Comparison of ENCODE assay signal across 13 mouse cellular contexts in genomic region chr5:112110306-112110969, GRCm38 (mm10).
DNase-seq lines count a peak whose midpoint lies in the region; ATAC-seq and TF ChIP-seq lines count a peak whose summit lies in the region.
"Had no signal": no experiment of that assay in that cellular context is flagged by ENCODE, and none has a peak within 500 bp of the region (broad histone marks: within the 10 kb centered on the region; RNA-seq: fewer than 3 reads in every experiment).

No protein-coding gene starts in this region.

- no peak for TF ChIP-seq POLR2A in cerebellum, adult 2 months (IDR thresholded peaks at IDR 0.05; ENCODE audit: borderline replicate concordance, insufficient read depth, low read length)

- H3K4me2 ChIP-seq in midbrain, embryonic 11.5 days, result no peak overlapping the region
- H3K4me2 ChIP-seq: heart, embryonic 13.5 days; limb, embryonic 13.5 days had no signal

- H3K4me1 ChIP-seq in cerebellum, adult 2 months (ENCODE audit: control insufficient read depth, insufficient read depth, low read length), result no peaks in the 10 kb centered on the region
- no peaks in the 10 kb centered on the region for H3K4me1 ChIP-seq in midbrain, embryonic 11.5 days (ENCODE audit: control insufficient read depth, insufficient read depth, low read length)
- peaks cover 7% of the 10 kb centered on the region for H3K4me1 ChIP-seq in midbrain, embryonic 10.5 days
- H3K4me1 ChIP-seq: heart, embryonic 13.5 days; limb, embryonic 13.5 days had no signal

- H3K27me3 ChIP-seq in cerebellum, adult 2 months (ENCODE audit: control insufficient read depth, insufficient read depth, low read length), result no peaks in the 10 kb centered on the region; the same call in 1 of the 2 replicates
- no peaks in the 10 kb centered on the region for H3K27me3 ChIP-seq in midbrain, embryonic 11.5 days (ENCODE audit: control insufficient read depth, insufficient read depth, low read length)
- H3K27me3 ChIP-seq in midbrain, embryonic 10.5 days (ENCODE audit: low read depth, poor library complexity, severe bottlenecking), result no peaks in the 10 kb centered on the region

- H3K36me3 ChIP-seq in midbrain, embryonic 11.5 days (ENCODE audit: control insufficient read depth, insufficient read depth, low read length), result no peaks in the 10 kb centered on the region
- no peaks in the 10 kb centered on the region for H3K36me3 ChIP-seq in midbrain, embryonic 10.5 days
- H3K36me3 ChIP-seq: heart, embryonic 13.5 days; limb, embryonic 13.5 days had no signal

- DNase-seq in cerebellum, adult 2 months, result peak in 1 of 2 experiments; percentile 15
- no peak for DNase-seq in cerebellum, adult 18-20 months
- peak; percentile 84 for DNase-seq in midbrain, embryonic 11.5 days (ENCODE audit: low spot score, missing footprints)
- no peak for DNase-seq in midbrain, embryonic 10.5 days (ENCODE audit: low spot score)
- peak; percentile 20 to 30 for DNase-seq in layer of hippocampus, postnatal 36 days
- peak; percentile 4 for DNase-seq in skeletal muscle tissue, adult 2 months (ENCODE audit: low read depth, low spot score)
- DNase-seq in adrenal gland, adult 8-10 months, result no peak
- no peak for DNase-seq in thymus, postnatal 10 days (ENCODE audit: low spot score in 2 of 2)
- DNase-seq: adrenal gland, postnatal 36 days; kidney, adult 11 months; lung, postnatal 14 days had no signal

- no peak overlapping the region for H3K4me3 ChIP-seq in cerebellum, adult 2 months (replicated peaks; ENCODE audit: insufficient read depth, low read depth, low read length)
- H3K4me3 ChIP-seq in midbrain, embryonic 11.5 days (ENCODE audit: low read depth, low read length), result no peak overlapping the region
- H3K4me3 ChIP-seq in midbrain, embryonic 10.5 days, result no peak overlapping the region
- H3K4me3 ChIP-seq: heart, embryonic 13.5 days; limb, embryonic 13.5 days had no signal

- H3K27ac ChIP-seq in cerebellum, adult 2 months (ENCODE audit: insufficient read depth, low read length), result peak overlapping the region; percentile 36; the same call in 1 of the 2 replicates
- no peak overlapping the region for H3K27ac ChIP-seq in midbrain, embryonic 11.5 days (ENCODE audit: low read depth, low read length)
- H3K27ac ChIP-seq in midbrain, embryonic 10.5 days (replicated peaks), result no peak overlapping the region
- H3K27ac ChIP-seq: heart, embryonic 13.5 days; limb, embryonic 13.5 days had no signal

- H3K9ac ChIP-seq in midbrain, embryonic 11.5 days (ENCODE audit: low read length), result no peak overlapping the region
- H3K9ac ChIP-seq: heart, embryonic 13.5 days; limb, embryonic 13.5 days had no signal

- WGBS in cerebellum, adult 2 months, result 40% methylated on average over 22 of the region's 22 CpGs
- WGBS in midbrain, embryonic 11.5 days, result 77% methylated on average over 22 of the region's 22 CpGs
- WGBS in midbrain, embryonic 10.5 days, result 80% methylated on average over 22 of the region's 22 CpGs

- ATAC-seq in midbrain, embryonic 11.5 days (ENCODE audit: low FRiP score), result no peak

- no peak for TF ChIP-seq CTCF in cerebellum, adult 2 months (IDR thresholded peaks at IDR 0.05; ENCODE audit: borderline replicate concordance, insufficient read depth, low read depth, low read length)

- no peaks in the 10 kb centered on the region for H3K9me3 ChIP-seq in midbrain, embryonic 11.5 days (ENCODE audit: control insufficient read depth, low read length)
- no peaks in the 10 kb centered on the region for H3K9me3 ChIP-seq in midbrain, embryonic 10.5 days (replicated peaks)
- H3K9me3 ChIP-seq: heart, embryonic 13.5 days; limb, embryonic 13.5 days had no signal

Comparison
In these comparisons a context has a peak if more than half of its experiments do, and no peak if none do; other contexts are left out.
1. DNase-seq: peak in midbrain, embryonic 11.5 days (single experiment), layer of hippocampus, postnatal 36 days (2 of 2) and skeletal muscle tissue, adult 2 months (single experiment); none in cerebellum, adult 18-20 months (0 of 2), midbrain, embryonic 10.5 days (single experiment), adrenal gland, adult 8-10 months (single experiment) and thymus, postnatal 10 days (0 of 2).